Mouse (Mus musculus): Measurements from ENCODE around the gene Pccb. TPM values are rescaled to one million over a fixed set of nuclear protein-coding genes. Genes with fewer than 3 reads are reported as not detected.

Gene Pccb
- total RNA-seq, 2 experiments from 2014 or later, result 43.5 to 45.5 TPM

- TF ChIP-seq CTCF (conservative IDR thresholded peaks at IDR 0.05), result no peak
- DNase-seq (ENCODE audit: low spot score in 2 of 2), result no peak
- no peak overlapping the region for H3K4me3 ChIP-seq
- H3K27ac ChIP-seq, result no peak overlapping the region
Observed at GRCm38 (mm10) chr9:101036876-101037275, 2.2 kb upstream of the Pccb start.

GRCm38 (mm10) chr9:101035836-101036596, 1.3 kb upstream of the Pccb start:
- Histone ChIP-seq H3K27ac (no peak overlapping the region), H3K4me3 (no peak overlapping the region)
- DNase-seq (ENCODE audit: low spot score in 2 of 2), result no peak
- TF ChIP-seq CTCF (conservative IDR thresholded peaks at IDR 0.05), result no peak

GRCm38 (mm10) chr9:101033761-101034447, 794 bp downstream of the Pccb start:
- H3K4me3 ChIP-seq, result peak overlapping the region; percentile 89
- peak overlapping the region; percentile 99 for H3K27ac ChIP-seq
- DNase-seq (ENCODE audit: low spot score in 2 of 2), result no peak
- TF ChIP-seq CTCF (conservative IDR thresholded peaks at IDR 0.05), result no peak

GRCm38 (mm10) chr9:101018768-101019167, 15.9 kb downstream of the Pccb start:
- no peak for TF ChIP-seq CTCF (conservative IDR thresholded peaks at IDR 0.05)
- H3K4me3 ChIP-seq, result no peak overlapping the region
- no peak overlapping the region for H3K27ac ChIP-seq
- DNase-seq (ENCODE audit: low spot score in 2 of 2), result no peak

- no peak overlapping the region for H3K4me3 ChIP-seq
- peak; percentile 52 for TF ChIP-seq CTCF (conservative IDR thresholded peaks at IDR 0.05)
- H3K27ac ChIP-seq, result peak overlapping the region; percentile 28; the same call in 1 of the 2 replicates
- DNase-seq (ENCODE audit: low spot score in 2 of 2), result no peak
Observed at GRCm38 (mm10) chr9:101017734-101018516, 16.8 kb downstream of the Pccb start.

- Histone ChIP-seq H3K27ac (no peak overlapping the region), H3K4me3 (no peak overlapping the region)
- no peak for TF ChIP-seq CTCF (conservative IDR thresholded peaks at IDR 0.05)
- DNase-seq (ENCODE audit: low spot score in 2 of 2), result no peak
Observed at GRCm38 (mm10) chr9:101015324-101015723, 19.4 kb downstream of the Pccb start.

GRCm38 (mm10) chr9:101012433-101012832, 22.3 kb downstream of the Pccb start:
- no peak for TF ChIP-seq CTCF (conservative IDR thresholded peaks at IDR 0.05)
- H3K27ac ChIP-seq, result no peak overlapping the region
- no peak overlapping the region for H3K4me3 ChIP-seq
- no peak for DNase-seq (ENCODE audit: low spot score in 2 of 2)

- no peak for DNase-seq (ENCODE audit: low spot score in 2 of 2)
- TF ChIP-seq CTCF (conservative IDR thresholded peaks at IDR 0.05), result no peak
- Histone ChIP-seq H3K27ac (no peak overlapping the region), H3K4me3 (no peak overlapping the region)
Observed at GRCm38 (mm10) chr9:101005866-101006265, 28.8 kb downstream of the Pccb start.

GRCm38 (mm10) chr9:101003302-101003701, 31.4 kb downstream of the Pccb start:
- no peak for DNase-seq (ENCODE audit: low spot score in 2 of 2)
- Histone ChIP-seq H3K4me3 (no peak overlapping the region), H3K27ac (no peak overlapping the region)
- TF ChIP-seq CTCF (conservative IDR thresholded peaks at IDR 0.05), result no peak

- Histone ChIP-seq H3K27ac (no peak overlapping the region), H3K4me3 (no peak overlapping the region)
- no peak for DNase-seq (ENCODE audit: low spot score in 2 of 2)
- TF ChIP-seq CTCF (conservative IDR thresholded peaks at IDR 0.05), result no peak
Observed at GRCm38 (mm10) chr9:101002841-101003240, 31.9 kb downstream of the Pccb start.

- peak; percentile 72 for TF ChIP-seq CTCF (conservative IDR thresholded peaks at IDR 0.05)
- Histone ChIP-seq H3K27ac (no peak overlapping the region), H3K4me3 (no peak overlapping the region)
- no peak for DNase-seq (ENCODE audit: low spot score in 2 of 2)
Observed at GRCm38 (mm10) chr9:101002053-101002452, 32.6 kb downstream of the Pccb start.

- no peak for TF ChIP-seq CTCF (conservative IDR thresholded peaks at IDR 0.05)
- DNase-seq (ENCODE audit: low spot score in 2 of 2), result no peak
- Histone ChIP-seq H3K27ac (no peak overlapping the region), H3K4me3 (no peak overlapping the region)
Observed at GRCm38 (mm10) chr9:100997138-100997537, 37.6 kb downstream of the Pccb start.

- Histone ChIP-seq H3K4me3 (no peak overlapping the region), H3K27ac (no peak overlapping the region)
- DNase-seq (ENCODE audit: low spot score in 2 of 2), result no peak
- TF ChIP-seq CTCF (conservative IDR thresholded peaks at IDR 0.05), result no peak
Observed at GRCm38 (mm10) chr9:100993937-100994336, 40.8 kb downstream of the Pccb start.
